Mouse (Mus musculus) cerebellum, adult 2 months (tissue): ENCODE data around the gene Slit3. TPM values are rescaled to one million over a fixed set of nuclear protein-coding genes. Genes with fewer than 3 reads are reported as not detected.

Experiments
- DNase-seq, 2 experiments: peaks; one replicate each; pipeline ENCODE4 v3.0.0; 2021
- H3K27ac ChIP-seq: fragments of 200-500 bp; 2 replicates; pipeline ENCODE4 v1.5.1; 2012; ENCODE audit warnings: low read length, control low read depth, inconsistent platforms; ENCODE audit not compliant: insufficient read depth
- H3K27me3 ChIP-seq: fragments of 200-500 bp; 2 replicates; pipeline ENCODE4 v1.6.1; 2012; ENCODE audit warnings: inconsistent platforms, mild to moderate bottlenecking, low read length, moderate library complexity; ENCODE audit not compliant: control insufficient read depth, insufficient read depth
- H3K4me1 ChIP-seq: fragments of 200-500 bp; 2 replicates; pipeline ENCODE4 v1.6.1; 2011; ENCODE audit warnings: low read length; ENCODE audit not compliant: control insufficient read depth, insufficient read depth
- H3K4me3 ChIP-seq: fragments of 200-500 bp; replicated peaks from 2 replicates; pipeline ENCODE3; 2011; ENCODE audit warnings: mild to moderate bottlenecking, low read depth, low read length, control low read depth; ENCODE audit not compliant: insufficient read depth
- CTCF ChIP-seq: fragments of 200-500 bp; IDR thresholded peaks from 2 replicates; pipeline ENCODE4 v1.5.1; 2011; ENCODE audit warnings: low read depth, mild to moderate bottlenecking, control low read depth, low read length, moderate library complexity, borderline replicate concordance; ENCODE audit not compliant: insufficient read depth
- POLR2A ChIP-seq: fragments of 200-500 bp; IDR thresholded peaks from 2 replicates; pipeline ENCODE4 v1.6.1; 2011; ENCODE audit warnings: low read length, control low read depth, borderline replicate concordance; ENCODE audit not compliant: insufficient read depth
- WGBS: fragments of 180-500 bp; shearing (Covaris S2); methylation state at CpG from one replicate; pipeline ENCODE4 v1.1.7; 2018; 5-methylcytosine and 5-hydroxymethylcytosine counted together
- polyA plus RNA-seq: library from polyadenylated mRNA; depleted of rRNA; stranded (reverse); fragments of >200 nt; gene quantifications from 2 replicates; pipeline ENCODE4 v1.2.3, GENCODE M21; 2012

Gene Slit3
- polyA plus RNA-seq, 1 experiment, result 10.0 TPM

- WGBS, result 83% methylated on average over 8 of the region's 8 CpGs
- H3K4me3 ChIP-seq, result no peak overlapping the region
- no peak for DNase-seq
- H3K27ac ChIP-seq, result no peak overlapping the region
- H3K4me1 ChIP-seq, result no peaks in the 10 kb centered on the region
- TF ChIP-seq CTCF (no peak), POLR2A (no peak)
- no peaks in the 10 kb centered on the region for H3K27me3 ChIP-seq
These were observed 383.9 kb downstream of the Slit3 start for GRCm38 (mm10) chr11:35504916-35505315.

GRCm38 (mm10) chr11:35505316-35505715, 384.3 kb downstream of the Slit3 start:
- Histone ChIP-seq H3K4me3 (no peak overlapping the region), H3K27ac (no peak overlapping the region), H3K27me3 (no peaks in the 10 kb centered on the region), H3K4me1 (no peaks in the 10 kb centered on the region)
- DNase-seq, result no peak
- no peak for TF ChIP-seq CTCF
- 83% methylated on average over 4 of the region's 4 CpGs for WGBS

GRCm38 (mm10) chr11:35505817-35506216, 384.8 kb downstream of the Slit3 start:
- WGBS, result 79% methylated on average over 9 of the region's 9 CpGs
- TF ChIP-seq POLR2A (no peak), CTCF (no peak)
- Histone ChIP-seq H3K4me1 (no peaks in the 10 kb centered on the region), H3K27me3 (no peaks in the 10 kb centered on the region), H3K4me3 (no peak overlapping the region), H3K27ac (no peak overlapping the region)
- no peak for DNase-seq

- no peaks in the 10 kb centered on the region for H3K4me1 ChIP-seq
- WGBS, result 83% methylated on average over 9 of the region's 9 CpGs
- TF ChIP-seq CTCF (no peak), POLR2A (no peak)
- no peaks in the 10 kb centered on the region for H3K27me3 ChIP-seq
- DNase-seq, result no peak
- no peak overlapping the region for H3K27ac ChIP-seq
- H3K4me3 ChIP-seq, result no peak overlapping the region
These were observed 386.9 kb downstream of the Slit3 start for GRCm38 (mm10) chr11:35507781-35508390.

- Histone ChIP-seq H3K27me3 (no peaks in the 10 kb centered on the region), H3K27ac (no peak overlapping the region), H3K4me1 (no peaks in the 10 kb centered on the region), H3K4me3 (no peak overlapping the region)
- DNase-seq, result no peak
- 19% methylated on average over 4 of the region's 4 CpGs for WGBS
- TF ChIP-seq CTCF (no peak), POLR2A (no peak)
These were observed 391.7 kb downstream of the Slit3 start for GRCm38 (mm10) chr11:35512686-35513085.

- Histone ChIP-seq H3K27ac (no peak overlapping the region), H3K4me3 (no peak overlapping the region), H3K4me1 (no peaks in the 10 kb centered on the region), H3K27me3 (no peaks in the 10 kb centered on the region)
- DNase-seq, result no peak
- TF ChIP-seq POLR2A, result no peak
- no peak for TF ChIP-seq CTCF
- WGBS, result 54% methylated on average over 6 of the region's 6 CpGs
These were observed 392.3 kb downstream of the Slit3 start for GRCm38 (mm10) chr11:35513343-35513742.

GRCm38 (mm10) chr11:35522802-35523452, 401.9 kb downstream of the Slit3 start:
- no peaks in the 10 kb centered on the region for H3K27me3 ChIP-seq
- DNase-seq, result no peak
- H3K4me3 ChIP-seq, result no peak overlapping the region
- H3K27ac ChIP-seq, result no peak overlapping the region
- TF ChIP-seq POLR2A (no peak), CTCF (no peak)
- WGBS, result 54% methylated on average over 10 of the region's 10 CpGs
- H3K4me1 ChIP-seq, result peaks cover 5% of the 10 kb centered on the region; the same call in 1 of the 2 replicates

GRCm38 (mm10) chr11:35523773-35524172, 402.7 kb downstream of the Slit3 start:
- Histone ChIP-seq H3K4me3 (no peak overlapping the region), H3K27ac (no peak overlapping the region), H3K27me3 (no peaks in the 10 kb centered on the region), H3K4me1 (peaks cover 5% of the 10 kb centered on the region; the same call in 1 of the 2 replicates)
- WGBS, result 44% methylated on average over 4 of the region's 4 CpGs
- no peak for TF ChIP-seq CTCF
- no peak for TF ChIP-seq POLR2A
- DNase-seq, result no peak
